Mouse (Mus musculus): ENCODE results near the gene Plekhn1.

GRCm38 (mm10) chr4:156255078-156255839, 20.6 kb upstream of the Plekhn1 start, which contains the start of gene Samd11:
- no peak for TF ChIP-seq GATA1 (IDR thresholded peaks at IDR 0.05; ENCODE audit: borderline replicate concordance, low read length)
- no peak for TF ChIP-seq CTCF (IDR thresholded peaks at IDR 0.05; ENCODE audit: low read depth, low read length)
- no peak for TF ChIP-seq TAL1 (conservative IDR thresholded peaks at IDR 0.05; ENCODE audit: low read depth, low read length)
- no peak for TF ChIP-seq POLR2AphosphoS5 (IDR thresholded peaks at IDR 0.05; ENCODE audit: insufficient replicate concordance, low read depth, low read length)
- TF ChIP-seq GATA2 (IDR thresholded peaks at IDR 0.05; ENCODE audit: borderline replicate concordance, low read depth, low read length): no peak

Data from G1E (cell line).